Mouse (Mus musculus): ENCODE data around the gene Klhl26. TPM values are rescaled to one million over a fixed set of nuclear protein-coding genes. Genes with fewer than 3 reads are reported as not detected.
"Not testable (repeated sequence)": the region's sequence is repeated elsewhere in the genome, so short reads cannot be mapped to it uniquely, and the experiment has no call there.

Klhl26 gene
- 19.3 and 21.4 TPM in 2 replicates for polyA plus RNA-seq (2015; fragmentation: Nextera tagmentation; extraction: Ambion mirVana)

- H3K4me3 ChIP-seq: peak within 1 kb of the TSS; percentile 83
- H3K27ac ChIP-seq (replicated peaks): peak within 1 kb of the TSS; percentile 9; the same call in 1 of the 2 replicates
- peak within 1 kb of the TSS; percentile 82 for H3K9ac ChIP-seq (replicated peaks)
- under 1% methylated on average over 53 of the region's 53 CpGs for WGBS
- H3K9me3 ChIP-seq: no peaks in the 10 kb centered on the region
- H3K4me1 ChIP-seq: peaks cover 17% of the 10 kb centered on the region
- ATAC-seq (replicated peaks): peak; percentile 86
- no peaks in the 10 kb centered on the region for H3K36me3 ChIP-seq
- peak within 1 kb of the TSS; percentile 78 for H3K4me2 ChIP-seq (replicated peaks)
- no peaks in the 10 kb centered on the region; the same call in 1 of the 2 replicates for H3K27me3 ChIP-seq
Measured at GRCm38 (mm10) chr8:70476333-70477268, at the start of gene Klhl26. Gene Klhl26 (minus strand): TSS chr8:70476968.

- under 1% methylated on average over 51 of the region's 51 CpGs for WGBS
- Histone ChIP-seq H3K27ac (replicated peaks) (peak overlapping the region; percentile 93), H3K9ac (replicated peaks) (peak overlapping the region; percentile 78), H3K4me3 (peak overlapping the region; percentile 76), H3K4me1 (peaks cover 23% of the 10 kb centered on the region), H3K4me2 (replicated peaks) (peak overlapping the region; percentile 70), H3K36me3 (peaks cover 5% of the 10 kb centered on the region; the same call in 1 of the 2 replicates), H3K9me3 (no peaks in the 10 kb centered on the region), H3K27me3 (no peaks in the 10 kb centered on the region)
- peak; percentile 85 for ATAC-seq (replicated peaks)
Measured at GRCm38 (mm10) chr8:70522592-70523403, 46.0 kb upstream of the Klhl26 start.

- peaks cover 14% of the 10 kb centered on the region for H3K4me1 ChIP-seq
- H3K27ac ChIP-seq (replicated peaks): no peak overlapping the region
- no peak for ATAC-seq (replicated peaks)
- no peak overlapping the region for H3K9ac ChIP-seq (replicated peaks)
- 66% methylated on average over 2 of the region's 2 CpGs for WGBS
- H3K27me3 ChIP-seq: no peaks in the 10 kb centered on the region
- H3K9me3 ChIP-seq: no peaks in the 10 kb centered on the region
- H3K4me2 ChIP-seq (replicated peaks): no peak overlapping the region
- peaks cover 11% of the 10 kb centered on the region for H3K36me3 ChIP-seq
- H3K4me3 ChIP-seq: no peak overlapping the region
Measured at GRCm38 (mm10) chr8:70519606-70520005, 42.8 kb upstream of the Klhl26 start.

- peaks cover 14% of the 10 kb centered on the region for H3K36me3 ChIP-seq
- no peak overlapping the region for H3K4me3 ChIP-seq
- no peak overlapping the region for H3K9ac ChIP-seq (replicated peaks)
- no peak for ATAC-seq (replicated peaks)
- H3K4me1 ChIP-seq: peaks cover 14% of the 10 kb centered on the region
- H3K27me3 ChIP-seq: no peaks in the 10 kb centered on the region
- H3K4me2 ChIP-seq (replicated peaks): no peak overlapping the region
- no peak overlapping the region for H3K27ac ChIP-seq (replicated peaks)
- H3K9me3 ChIP-seq: no peaks in the 10 kb centered on the region
- WGBS: 96% methylated on average over 6 of the region's 6 CpGs
Measured at GRCm38 (mm10) chr8:70519043-70519442, 42.3 kb upstream of the Klhl26 start.

GRCm38 (mm10) chr8:70517940-70518643, 41.3 kb upstream of the Klhl26 start:
- no peak overlapping the region for H3K27ac ChIP-seq (replicated peaks)
- no peaks in the 10 kb centered on the region for H3K9me3 ChIP-seq
- H3K4me2 ChIP-seq (replicated peaks): no peak overlapping the region
- no peak for ATAC-seq (replicated peaks)
- peaks cover 11% of the 10 kb centered on the region for H3K4me1 ChIP-seq
- H3K27me3 ChIP-seq: no peaks in the 10 kb centered on the region
- no peak overlapping the region for H3K9ac ChIP-seq (replicated peaks)
- 75% methylated on average over 10 of the region's 10 CpGs for WGBS
- no peak overlapping the region for H3K4me3 ChIP-seq
- peaks cover 19% of the 10 kb centered on the region for H3K36me3 ChIP-seq

- 49% methylated on average over 2 of the region's 2 CpGs for WGBS
- H3K4me3 ChIP-seq: no peak overlapping the region
- peaks cover 18% of the 10 kb centered on the region for H3K4me1 ChIP-seq
- no peak for ATAC-seq (replicated peaks)
- no peak overlapping the region for H3K9ac ChIP-seq (replicated peaks)
- no peaks in the 10 kb centered on the region for H3K27me3 ChIP-seq
- H3K9me3 ChIP-seq: no peaks in the 10 kb centered on the region
- H3K4me2 ChIP-seq (replicated peaks): no peak overlapping the region
- peaks cover 24% of the 10 kb centered on the region for H3K36me3 ChIP-seq
- no peak overlapping the region for H3K27ac ChIP-seq (replicated peaks)
Measured at GRCm38 (mm10) chr8:70513441-70513840, 36.7 kb upstream of the Klhl26 start.

GRCm38 (mm10) chr8:70512253-70512903, 35.6 kb upstream of the Klhl26 start:
- ATAC-seq (replicated peaks): no peak
- WGBS: 95% methylated on average over 11 of the region's 11 CpGs
- Histone ChIP-seq H3K27ac (replicated peaks) (no peak overlapping the region), H3K4me1 (peaks cover 20% of the 10 kb centered on the region), H3K9ac (replicated peaks) (no peak overlapping the region), H3K27me3 (no peaks in the 10 kb centered on the region), H3K36me3 (peaks cover 28% of the 10 kb centered on the region), H3K4me2 (replicated peaks) (no peak overlapping the region), H3K4me3 (no peak overlapping the region), H3K9me3 (no peaks in the 10 kb centered on the region)

- peaks cover 23% of the 10 kb centered on the region for H3K4me1 ChIP-seq
- no peaks in the 10 kb centered on the region for H3K9me3 ChIP-seq
- ATAC-seq (replicated peaks): no peak
- H3K36me3 ChIP-seq: peaks cover 34% of the 10 kb centered on the region
- no peak overlapping the region for H3K4me2 ChIP-seq (replicated peaks)
- no peak overlapping the region for H3K4me3 ChIP-seq
- no peak overlapping the region for H3K9ac ChIP-seq (replicated peaks)
- H3K27ac ChIP-seq (replicated peaks): no peak overlapping the region
- 100% methylated on average over 2 of the region's 2 CpGs for WGBS
- no peaks in the 10 kb centered on the region for H3K27me3 ChIP-seq
Measured at GRCm38 (mm10) chr8:70511770-70512169, 35.0 kb upstream of the Klhl26 start.

GRCm38 (mm10) chr8:70511174-70511573, 34.4 kb upstream of the Klhl26 start:
- WGBS: 85% methylated on average over 6 of the region's 6 CpGs
- not testable (repeated sequence) for H3K9me3 ChIP-seq; ATAC-seq (replicated peaks); H3K27me3 ChIP-seq
- Histone ChIP-seq H3K27ac (replicated peaks) (peak overlapping the region; percentile 99; the same call in 1 of the 2 replicates), H3K36me3 (peaks cover 29% of the 10 kb centered on the region), H3K4me1 (peaks cover 25% of the 10 kb centered on the region), H3K4me3 (peak overlapping the region; percentile 84), H3K4me2 (replicated peaks) (peak overlapping the region; percentile 97), H3K9ac (replicated peaks) (peak overlapping the region; percentile 89; the same call in 1 of the 2 replicates)

- Histone ChIP-seq H3K4me2 (replicated peaks) (peak within 1 kb of the TSS; percentile 97), H3K27ac (replicated peaks) (peak within 1 kb of the TSS; percentile 99), H3K36me3 (peaks cover 28% of the 10 kb centered on the region), H3K4me1 (peaks cover 32% of the 10 kb centered on the region), H3K9me3 (no peaks in the 10 kb centered on the region), H3K4me3 (peak within 1 kb of the TSS; percentile 84), H3K27me3 (no peaks in the 10 kb centered on the region), H3K9ac (replicated peaks) (peak within 1 kb of the TSS; percentile 89)
- ATAC-seq (replicated peaks): peak; percentile 88
- WGBS: 1% methylated on average over 74 of the region's 74 CpGs
Measured at GRCm38 (mm10) chr8:70510228-70510915, 33.6 kb upstream of the Klhl26 start, which contains the start of gene Uba52. Gene Uba52 (minus strand): TSS chr8:70510801.
